Mouse (Mus musculus) Patski (cell line): Measurements from ENCODE around the gene Gna12. TPM values are rescaled to one million over a fixed set of nuclear protein-coding genes. Genes with fewer than 3 reads are reported as not detected.

Source experiments
- ATAC-seq: fragments of 100-300 bp; one replicate; pipeline ENCODE4 v1.8.0; 2021
- CTCF ChIA-PET: fragments of 350-600 bp; sonication (Branson Sonifier 250); formaldehyde crosslinking; loops from one replicate; lab custom pipeline; 2022; ENCODE audit warnings: inconsistent platforms; lab: Charles Lee
- POLR2A ChIA-PET: fragments of 350-600 bp; sonication (Branson Sonifier 250); formaldehyde crosslinking; loops from one replicate; lab custom pipeline; 2022; ENCODE audit warnings: antibody characterized with exemption, inconsistent platforms; lab: Charles Lee
- DNase-seq: peaks from one replicate; pipeline ENCODE4 v3.0.0-alpha.2; 2011; ENCODE audit warnings: low read depth, low spot score
- H3K27me3 ChIP-seq: fragments of 371-371 bp; one replicate; pipeline ENCODE4 v1.5.1; 2021
- CTCF ChIP-seq: fragments of 100-300 bp; IDR thresholded peaks from one replicate; pipeline ENCODE4 v1.5.1; 2021
- in situ Hi-C: fragments of 300-500 bp; cut with MboI; formaldehyde crosslinking; loops from 3 replicates; pipeline ENCODE4 v1.11.1; 2018; ENCODE audit warnings: low pct_unique_long_range_greater_than_20kb, mixed read lengths
- polyA plus RNA-seq: library from polyadenylated mRNA; unstranded; gene quantifications from one replicate; pipeline ENCODE4 v1.2.3, GENCODE M21; 2021

Gna12 gene
- polyA plus RNA-seq, 1 experiment from 2014 or later: 80.5 TPM

DNA sequence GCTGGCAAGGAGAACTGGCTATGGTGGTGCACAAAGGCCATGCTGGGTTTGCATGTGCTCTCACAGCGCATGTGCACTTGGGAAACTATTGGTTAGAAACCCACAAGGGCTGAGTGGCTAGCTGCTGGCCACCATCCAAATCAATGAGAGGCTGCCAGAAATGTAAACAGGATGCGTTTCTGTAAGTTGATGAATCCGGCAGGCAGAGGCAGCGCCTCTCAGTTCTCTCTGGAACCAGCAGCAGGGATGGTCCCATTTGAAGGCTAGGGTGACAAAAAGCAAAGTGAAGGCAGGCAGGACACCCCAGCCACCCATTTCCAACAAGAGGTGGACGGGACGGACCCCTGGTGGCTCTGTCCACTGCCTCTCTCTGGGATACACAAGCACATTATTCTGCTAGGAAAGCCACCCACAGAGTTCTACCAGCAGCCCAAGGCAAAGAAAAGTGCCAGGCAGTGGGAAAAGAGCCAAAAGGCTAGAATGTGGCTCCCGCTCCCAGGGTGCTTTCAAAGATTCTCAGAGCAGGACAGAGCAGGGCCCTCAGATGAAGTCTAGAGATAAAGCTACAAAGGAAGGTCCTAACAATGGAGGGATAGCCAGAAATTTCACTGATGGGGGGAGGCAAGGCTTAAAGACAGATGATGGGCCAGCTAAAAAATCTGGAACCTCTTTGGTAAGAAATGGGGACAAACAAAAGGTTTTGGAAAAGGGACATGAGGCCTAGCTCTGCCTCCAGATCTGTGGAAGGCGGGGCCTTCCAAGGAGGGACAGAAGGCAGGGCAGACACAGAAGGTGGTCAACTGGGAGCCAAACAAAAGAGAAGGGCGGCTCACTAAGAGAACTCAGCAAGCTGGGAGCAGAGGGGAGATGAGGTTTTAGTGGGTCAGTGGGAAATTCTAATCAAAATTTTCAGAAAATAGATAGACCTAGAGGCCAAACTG lies 39.0 kb downstream of the Gna12 start:
- no peak for TF ChIP-seq CTCF
- POLR2A ChIA-PET: interaction anchor here (0.5 to 2.2 kb wide), 5 partner anchors 13 to 38 kb away, joined by 3 to 6 read pairs (median 6); no protein-coding TSS in a partner anchor
- H3K27me3 ChIP-seq: no peaks in the 10 kb centered on the region
- peak; percentile 64 for ATAC-seq
- peak; percentile 85 for DNase-seq
- in situ Hi-C loops: no loop called here
- CTCF ChIA-PET: interaction anchor here (1.0 to 1.8 kb wide), 6 partner anchors 10 to 41 kb away, joined by 3 to 5 read pairs (median 4); no protein-coding TSS in a partner anchor

DNA sequence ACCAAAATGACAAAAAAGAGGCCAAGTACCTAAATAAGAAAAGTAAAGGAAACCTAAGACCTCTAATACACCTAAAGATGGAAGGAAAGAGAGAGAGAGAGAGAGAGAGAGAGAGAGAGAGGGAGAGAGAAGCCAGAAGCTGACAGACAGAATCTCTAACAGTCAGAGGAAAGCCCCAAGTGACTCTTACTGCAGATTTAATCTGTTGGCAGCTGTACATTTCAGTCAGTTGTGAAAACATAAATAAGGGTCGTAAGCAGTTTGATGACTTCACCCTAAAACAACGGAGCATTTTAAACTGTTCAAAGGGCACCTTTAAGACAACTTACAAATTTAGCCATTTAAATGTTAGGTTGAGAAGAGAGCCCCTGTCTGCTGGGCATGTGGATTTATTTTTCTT lies 39.8 kb downstream of the Gna12 start:
- CTCF ChIA-PET: interaction anchor here (1.2 to 1.6 kb wide), 4 partner anchors 9 to 40 kb away, joined by 3 to 4 read pairs (median 4); no protein-coding TSS in a partner anchor
- no peak for ATAC-seq
- POLR2A ChIA-PET: interaction anchor here (0.5 to 2.2 kb wide), 4 partner anchors 12 to 39 kb away, joined by 3 to 6 read pairs (median 6); no protein-coding TSS in a partner anchor
- TF ChIP-seq CTCF: no peak
- H3K27me3 ChIP-seq: no peaks in the 10 kb centered on the region
- in situ Hi-C loops: no loop called here
- no peak for DNase-seq

DNA sequence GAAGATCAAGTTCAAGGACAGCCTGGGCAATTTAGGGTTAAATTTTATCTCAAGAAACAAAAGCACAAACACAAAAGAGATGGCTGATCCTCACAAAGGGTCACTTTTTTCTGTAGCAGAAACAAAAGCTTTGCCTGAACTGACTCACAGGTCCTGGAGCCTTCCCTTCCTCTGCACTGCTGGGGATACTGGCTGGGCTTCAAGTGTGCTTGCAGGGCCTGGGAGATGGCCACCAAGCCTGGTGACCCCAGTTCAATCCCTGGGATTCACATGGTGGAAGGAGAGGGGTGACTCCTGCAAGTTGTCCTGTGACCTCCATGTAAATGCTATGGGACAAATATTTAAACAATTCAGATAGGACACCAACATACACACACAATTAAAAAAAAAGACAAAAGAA lies 40.7 kb downstream of the Gna12 start:
- H3K27me3 ChIP-seq: no peaks in the 10 kb centered on the region
- in situ Hi-C loops: no loop called here
- no peak for TF ChIP-seq CTCF
- no peak for DNase-seq
- POLR2A ChIA-PET: interaction anchor here (0.6 to 2.2 kb wide), 3 partner anchors 11 to 40 kb away, joined by 3 to 6 read pairs (median 6); no protein-coding TSS in a partner anchor
- ATAC-seq: no peak
- CTCF ChIA-PET: interaction anchor here (1.6 to 1.8 kb wide), 3 partner anchors 8 to 22 kb away, joined by 4 to 7 read pairs (median 4); no protein-coding TSS in a partner anchor

DNA sequence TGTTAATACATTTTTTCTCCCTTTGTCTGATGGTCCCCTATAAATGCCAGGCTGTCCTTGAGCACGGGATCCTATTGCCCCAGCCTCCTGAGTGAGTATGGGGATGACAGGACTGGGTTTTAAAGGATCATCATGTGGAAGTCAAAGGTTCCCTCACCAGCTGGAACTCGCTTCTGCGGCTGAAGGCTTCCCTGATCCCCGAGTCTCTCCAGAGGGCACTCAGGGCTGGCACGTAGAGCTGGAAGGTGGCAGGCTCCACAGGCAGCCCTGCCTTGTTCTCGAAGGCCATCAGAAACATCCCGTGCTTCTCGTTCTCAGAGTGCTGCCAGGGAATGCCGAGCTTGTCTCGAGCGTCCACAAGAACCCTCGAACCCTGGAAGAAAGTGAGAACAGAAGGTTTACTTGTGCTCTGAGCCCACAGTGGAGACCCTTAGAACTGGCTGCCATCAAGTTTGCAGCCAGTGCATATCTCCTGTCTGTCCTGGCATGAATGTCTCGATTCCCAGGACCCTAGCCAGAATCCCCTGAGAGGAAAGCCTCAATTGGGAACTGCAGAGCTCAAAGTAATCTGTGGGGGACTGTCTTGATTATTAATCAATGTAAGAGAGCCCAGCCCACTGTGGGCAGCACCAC lies 44.9 kb downstream of the Gna12 start:
- CTCF ChIA-PET: interaction anchor here (1.0 to 2.3 kb wide), 3 partner anchors 14 to 44 kb away, joined by 3 to 7 read pairs (median 3); no protein-coding TSS in a partner anchor
- TF ChIP-seq CTCF: no peak
- POLR2A ChIA-PET: no interaction called here
- ATAC-seq (no peak), DNase-seq (no peak)
- no peaks in the 10 kb centered on the region for H3K27me3 ChIP-seq
- in situ Hi-C loops: no loop called here

DNA sequence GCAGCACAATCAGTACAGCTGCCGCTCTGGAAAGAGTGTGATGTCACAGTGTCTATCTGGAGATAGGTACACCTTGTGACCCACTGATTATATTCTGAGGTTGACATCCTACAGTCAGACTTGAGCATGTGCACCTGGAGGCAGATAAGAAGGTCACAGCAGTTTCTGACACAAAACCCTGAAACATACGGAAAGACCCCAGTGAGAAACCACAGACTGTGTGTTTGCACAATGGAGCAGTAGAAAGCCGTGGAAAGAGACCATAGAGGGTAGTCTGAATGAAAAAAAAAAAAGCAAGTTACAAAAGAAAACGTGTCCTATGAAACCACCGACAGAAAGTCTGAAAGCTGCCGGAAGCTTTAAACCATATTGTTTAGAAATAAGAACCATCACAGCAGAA lies 45.9 kb downstream of the Gna12 start:
- no peak for TF ChIP-seq CTCF
- in situ Hi-C loops: no loop called here
- DNase-seq (no peak), ATAC-seq (no peak)
- no peaks in the 10 kb centered on the region for H3K27me3 ChIP-seq
- ChIA-PET POLR2A (no interaction called here), CTCF (interaction anchor here (1.0 to 2.3 kb wide), 4 partner anchors 13 to 45 kb away, joined by 3 to 7 read pairs (median 4); no protein-coding TSS in a partner anchor)

DNA sequence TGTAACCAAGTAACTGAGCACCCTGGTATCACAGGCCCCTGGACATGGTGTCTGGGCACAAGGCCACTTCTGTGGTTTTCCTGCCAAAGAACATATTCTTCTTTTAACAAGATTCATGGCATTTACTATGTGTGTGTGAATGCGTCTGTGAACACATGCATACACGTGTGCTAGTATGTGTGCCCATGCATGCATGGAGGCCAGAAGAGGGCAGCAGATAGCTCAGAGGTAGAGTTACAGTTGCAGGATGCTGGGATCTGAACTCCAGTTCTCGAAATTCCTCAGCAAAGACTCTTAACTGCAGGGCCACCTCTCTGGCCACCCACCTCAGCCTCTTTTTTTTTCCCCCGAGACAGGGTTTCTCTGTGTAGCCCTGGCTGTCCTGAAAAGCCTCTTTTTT lies 46.7 kb downstream of the Gna12 start:
- H3K27me3 ChIP-seq: no peaks in the 10 kb centered on the region
- POLR2A ChIA-PET: no interaction called here
- CTCF ChIA-PET: interaction anchor here (1.4 to 2.3 kb wide), 3 partner anchors 12 to 33 kb away, joined by 4 to 7 read pairs (median 4); no protein-coding TSS in a partner anchor
- TF ChIP-seq CTCF: no peak
- ATAC-seq: no peak
- in situ Hi-C loops: no loop called here
- DNase-seq: no peak

DNA sequence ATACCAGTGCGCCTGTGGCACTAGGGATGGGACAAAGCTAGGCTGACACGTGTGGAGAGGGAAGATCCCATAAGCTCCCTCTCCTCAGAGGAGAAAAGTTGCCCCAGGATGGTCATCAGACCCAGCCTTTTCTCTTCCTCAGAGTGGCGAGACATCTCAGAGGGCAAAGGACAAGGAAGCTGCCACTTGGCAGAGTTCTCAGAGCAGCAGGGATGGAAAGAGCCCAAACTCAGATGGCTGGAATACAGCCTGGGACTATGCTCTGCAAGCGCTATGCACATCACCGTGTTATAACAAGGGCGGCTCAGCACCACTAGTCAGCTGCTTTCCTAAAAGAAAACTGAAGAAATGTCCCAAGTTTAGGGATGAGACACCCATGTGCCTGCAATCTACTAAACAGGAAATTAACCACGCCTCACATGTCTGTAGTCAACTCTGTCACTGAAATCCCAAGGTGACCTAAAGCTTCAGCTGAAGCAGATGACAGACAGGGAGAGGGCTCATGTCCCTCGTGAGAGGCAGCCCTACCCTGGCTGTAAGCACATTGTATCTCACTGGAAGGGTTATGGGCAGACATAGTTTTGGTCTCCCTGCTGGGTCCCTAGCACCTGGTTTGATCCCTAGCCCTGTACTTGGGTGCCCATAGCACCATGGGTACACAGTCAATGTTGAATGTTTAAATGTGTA lies 48.2 kb downstream of the Gna12 start:
- TF ChIP-seq CTCF: no peak
- ChIA-PET CTCF (interaction anchor here (1.0 to 1.2 kb wide), 2 partner anchors 8 to 14 kb away, joined by 3 to 4 read pairs; no protein-coding TSS in a partner anchor), POLR2A (interaction anchor here (0.6 kb wide), 2 partner anchors 87 to 121 kb away, joined by 3 read pairs; no protein-coding TSS in a partner anchor)
- in situ Hi-C loops: no loop called here
- ATAC-seq (no peak), DNase-seq (no peak)
- no peaks in the 10 kb centered on the region for H3K27me3 ChIP-seq

DNA sequence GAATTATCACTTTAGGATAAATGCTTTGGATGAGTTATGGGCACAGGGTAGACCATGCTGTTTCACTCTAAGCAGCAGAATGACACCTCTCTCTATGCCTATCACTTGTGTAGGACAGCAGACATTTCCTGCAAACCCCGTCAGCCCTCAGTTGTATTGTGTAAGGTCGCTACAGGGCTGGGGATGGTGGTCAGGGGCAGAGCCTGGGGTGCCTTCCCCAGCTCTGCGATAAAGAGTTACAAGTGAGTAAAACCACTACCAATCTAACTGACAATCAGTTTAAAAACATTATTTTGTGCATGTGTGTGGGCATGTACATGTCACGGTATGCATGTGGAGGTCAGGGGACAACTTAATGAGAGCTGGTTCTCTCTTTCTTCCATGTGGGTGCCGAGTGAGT lies 49.1 kb downstream of the Gna12 start:
- DNase-seq (no peak), ATAC-seq (no peak)
- in situ Hi-C loops: no loop called here
- ChIA-PET CTCF (interaction anchor here (1.0 to 1.2 kb wide), 3 partner anchors 9 to 15 kb away, joined by 3 to 4 read pairs (median 4); no protein-coding TSS in a partner anchor), POLR2A (interaction anchor here (0.6 kb wide), 2 partner anchors 86 to 120 kb away, joined by 3 read pairs; no protein-coding TSS in a partner anchor)
- no peaks in the 10 kb centered on the region for H3K27me3 ChIP-seq
- no peak for TF ChIP-seq CTCF

DNA sequence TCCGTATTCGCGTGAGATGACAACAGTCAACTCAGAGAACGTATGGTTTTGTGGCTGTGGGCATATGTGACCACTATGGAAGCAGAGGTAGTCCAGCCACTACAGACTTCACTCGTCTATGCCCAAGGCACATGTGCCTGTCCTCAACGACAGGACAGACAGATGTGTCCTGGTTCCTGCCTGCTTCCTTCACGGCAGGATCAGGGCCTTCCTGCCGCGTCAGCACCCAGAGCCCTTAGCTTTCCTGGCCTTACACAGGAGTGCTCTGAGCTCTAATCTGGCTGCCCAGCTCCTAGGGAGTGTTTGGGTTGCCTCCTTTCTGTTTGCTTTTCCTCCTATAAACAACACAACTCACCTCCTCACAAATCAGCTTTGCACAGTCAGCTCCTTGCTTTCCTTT lies 53.3 kb downstream of the Gna12 start:
- CTCF ChIA-PET: interaction anchor here (1.3 kb wide), 1 partner anchor 16 kb away, joined by 3 read pairs; no protein-coding TSS in a partner anchor
- ATAC-seq: no peak
- no peak for TF ChIP-seq CTCF
- POLR2A ChIA-PET: no interaction called here
- no peak for DNase-seq
- in situ Hi-C loops: no loop called here
- no peaks in the 10 kb centered on the region for H3K27me3 ChIP-seq
